Mouse (Mus musculus) layer of hippocampus, adult 8-10 months (tissue): ENCODE data around the gene Bnipl. TPM values are rescaled to one million over a fixed set of nuclear protein-coding genes. Genes with fewer than 3 reads are reported as not detected.
"Not testable (repeated sequence)": the region's sequence is repeated elsewhere in the genome, so short reads cannot be mapped to it uniquely, and the experiment has no call there.

Source experiments
- DNase-seq, 2 experiments: peaks; one replicate each; pipeline ENCODE4 v3.0.0; 2022; ENCODE audit warnings: low spot score in 2 of 2
- total RNA-seq, 4 experiments: library from RNA; stranded (reverse); gene quantifications; 2 replicates each; pipeline ENCODE4 v1.2.4; 2022

Gene Bnipl
- total RNA-seq, 4 experiments from 2014 or later: 0.43 to 0.95 (median 0.63) TPM; not detected in 1

DNA sequence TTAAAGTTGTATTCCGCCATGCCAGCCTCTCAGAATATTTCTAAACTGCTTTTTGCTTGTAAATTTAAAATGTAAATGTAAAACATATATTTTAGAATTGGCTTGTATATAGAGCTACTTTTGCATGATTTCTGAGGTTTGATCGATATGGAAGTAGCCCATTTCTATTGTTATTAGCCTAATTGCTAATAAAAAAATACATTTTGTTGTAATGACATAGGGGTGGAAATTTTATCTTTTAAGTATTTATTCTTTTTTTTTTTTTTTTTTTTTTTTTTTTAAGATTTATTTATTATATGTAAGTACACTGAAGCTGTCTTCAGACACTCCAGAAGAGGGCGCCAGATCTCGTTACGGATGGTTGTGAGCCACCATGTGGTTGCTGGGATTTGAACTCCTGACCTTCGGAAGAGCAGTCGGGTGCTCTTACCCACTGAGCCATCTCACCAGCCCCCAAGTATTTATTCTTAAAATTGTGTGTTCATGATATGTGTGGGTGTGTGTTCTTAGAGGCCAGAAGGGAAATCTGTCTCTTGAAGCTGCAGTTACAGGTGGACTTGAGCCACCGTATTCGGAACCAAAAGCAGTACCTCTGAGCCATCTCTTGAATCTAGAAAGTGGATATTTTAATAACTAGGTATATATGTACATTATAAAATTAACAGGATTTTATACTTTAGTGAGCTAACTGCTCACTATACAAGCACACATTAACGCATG is 37.9 kb downstream of the Bnipl start:
- DNase-seq: not testable (repeated sequence)

DNA sequence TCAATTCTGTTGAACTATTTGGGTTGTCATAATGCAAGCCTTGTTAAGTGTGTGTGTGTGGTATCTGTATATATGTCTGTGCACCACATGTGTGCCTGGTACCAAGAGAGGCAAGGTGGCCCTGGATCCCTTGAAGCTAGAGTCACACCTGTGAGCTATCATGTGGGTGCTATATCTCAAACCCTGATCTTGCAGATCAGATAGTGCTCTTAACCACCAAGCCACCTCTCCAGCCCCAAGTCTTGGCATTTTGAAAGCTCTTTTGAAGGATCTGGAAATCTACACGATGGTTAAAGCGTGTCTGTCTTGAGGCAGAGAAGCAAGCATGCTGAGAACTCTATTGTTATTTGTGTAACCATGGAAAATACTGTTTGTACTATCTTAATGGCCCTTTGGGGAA is 40.4 kb downstream of the Bnipl start:
- no peak for DNase-seq

DNA sequence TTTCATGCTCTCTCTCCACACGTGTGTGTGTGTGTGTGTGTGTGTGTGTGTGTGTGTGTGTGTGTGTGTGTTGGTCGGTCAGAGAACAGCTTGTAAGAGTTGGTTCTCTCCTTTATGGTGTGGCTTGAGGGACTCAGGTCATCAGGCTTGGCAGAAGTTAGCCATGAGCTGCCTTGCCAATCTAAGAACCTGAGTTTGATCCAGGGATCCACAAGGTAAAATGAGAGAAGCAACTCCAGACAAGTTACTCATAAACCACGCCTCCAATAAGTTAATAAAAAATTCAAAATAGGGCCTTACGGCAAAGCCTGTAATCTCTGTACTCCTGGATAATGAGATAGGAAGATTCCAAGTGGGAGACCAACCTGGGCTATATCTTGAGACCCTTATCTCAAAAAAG is 42.7 kb downstream of the Bnipl start:
- no peak for DNase-seq

DNA sequence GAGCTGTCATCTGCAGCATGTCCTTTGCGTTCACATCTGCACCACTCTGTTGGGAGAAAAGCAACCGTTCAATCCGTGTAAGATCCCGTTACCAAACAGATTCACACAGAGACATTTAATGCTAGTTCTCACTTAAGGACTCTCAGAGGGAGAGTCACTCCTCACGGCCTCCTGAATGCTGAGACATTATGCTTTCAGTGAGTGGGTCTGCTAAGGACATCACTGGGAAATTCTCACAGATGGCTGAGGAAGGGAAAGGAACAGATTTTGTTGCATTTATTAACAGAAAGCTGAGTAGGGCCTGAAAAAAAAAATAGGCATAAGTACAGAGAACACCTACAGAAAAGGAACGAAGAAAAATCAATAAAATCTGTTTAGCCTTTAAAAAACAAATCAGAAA is 47.1 kb downstream of the Bnipl start:
- peak in 1 of 2 experiments; percentile 29 for DNase-seq

DNA sequence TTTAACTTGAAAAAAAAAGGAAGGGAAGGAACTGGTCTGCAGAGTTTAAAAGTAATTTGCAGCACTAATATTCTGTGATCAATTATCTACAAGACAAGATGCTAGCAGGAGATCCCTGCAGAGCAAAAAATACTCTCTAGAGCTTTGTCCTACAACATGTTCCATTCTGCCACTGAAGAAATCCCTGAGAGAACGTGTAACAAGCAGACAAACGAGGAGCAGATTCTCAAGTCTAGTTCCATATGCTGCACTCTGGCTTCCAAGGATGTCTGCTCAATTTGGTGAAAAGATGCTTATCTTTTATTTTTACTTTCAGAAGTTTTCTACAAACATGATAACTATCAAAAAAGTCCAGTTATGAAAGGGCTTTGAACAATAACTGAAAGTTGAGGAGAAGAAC is 50.4 kb downstream of the Bnipl start:
- no peak for DNase-seq

DNA sequence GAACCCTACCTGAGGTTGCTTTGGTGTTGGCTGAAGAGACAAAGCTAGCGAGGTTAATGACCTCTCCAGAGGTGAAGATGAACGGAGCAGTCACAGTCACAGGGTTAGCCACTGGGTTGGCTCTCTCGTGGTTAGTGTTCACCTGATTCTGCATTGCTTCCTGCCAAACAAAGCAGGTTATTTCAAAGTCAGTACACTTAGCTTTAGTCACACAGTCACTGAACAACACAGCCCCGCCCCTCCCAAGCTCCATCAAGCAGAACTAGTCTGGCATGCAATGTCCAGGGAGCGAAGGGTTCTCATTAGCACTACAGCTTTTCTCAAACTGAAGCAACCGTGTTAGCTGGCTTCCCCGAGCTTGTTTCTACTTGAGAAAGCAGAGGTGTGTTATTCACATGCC is 50.9 kb downstream of the Bnipl start:
- no peak for DNase-seq

DNA sequence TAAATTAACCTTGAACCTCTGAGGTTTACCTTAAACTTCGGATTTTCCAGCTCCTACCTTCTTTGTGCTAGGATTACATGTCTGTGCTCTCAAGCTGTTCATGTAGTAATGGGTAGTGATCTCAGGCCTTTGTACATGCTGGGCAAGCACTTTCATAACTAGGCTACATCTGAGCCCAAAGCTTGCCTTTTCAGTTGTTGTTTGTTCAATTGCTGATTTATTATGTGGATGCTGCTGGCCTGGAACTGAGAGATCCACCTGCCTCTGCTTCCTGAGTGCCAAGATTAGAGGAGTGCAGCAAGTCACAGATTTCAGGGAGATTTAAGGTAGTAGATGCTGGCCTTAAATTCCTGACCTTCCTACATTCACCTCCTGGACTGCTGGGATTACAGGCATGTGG is 51.9 kb downstream of the Bnipl start:
- DNase-seq: no peak

DNA sequence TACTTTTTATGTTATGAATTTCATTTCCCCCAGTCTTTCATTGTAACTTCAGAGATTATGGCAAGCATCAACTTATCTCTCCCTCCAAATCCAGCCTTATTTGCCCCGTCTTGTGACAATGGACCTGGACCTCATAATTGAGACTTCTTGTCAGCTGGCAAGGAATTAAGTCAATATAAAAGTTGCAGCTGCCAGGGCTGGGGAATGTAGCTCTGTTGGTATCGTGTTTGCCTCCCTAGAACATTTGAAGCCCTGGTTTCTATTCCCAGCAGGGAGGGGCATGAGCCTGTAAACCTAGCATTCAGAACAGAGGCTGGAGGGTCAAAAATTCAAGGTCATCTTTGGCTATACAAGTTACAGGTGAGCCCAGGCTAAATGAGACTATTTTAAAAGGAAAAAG is 55.2 kb downstream of the Bnipl start:
- DNase-seq: no peak

DNA sequence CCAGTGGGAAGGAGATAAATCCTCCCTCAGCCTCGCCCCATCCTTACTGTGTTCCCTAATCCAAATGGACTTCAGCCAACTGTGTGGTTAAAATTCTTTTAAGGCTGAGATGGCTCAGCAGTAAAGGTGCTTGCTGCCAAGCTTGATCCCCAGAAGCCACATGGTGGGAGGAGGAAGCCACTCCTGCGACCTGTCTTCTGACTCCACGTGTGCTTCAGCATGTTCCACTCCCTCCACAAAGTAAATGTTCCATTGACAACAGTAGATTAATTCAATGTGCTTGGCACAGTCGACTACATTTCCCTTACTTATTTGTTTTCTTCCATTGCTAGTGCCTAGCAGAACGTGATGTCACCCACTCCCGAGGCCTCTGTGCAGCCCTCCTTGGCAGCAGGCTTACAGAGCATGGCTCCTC is 56.3 kb downstream of the Bnipl start:
- DNase-seq: no peak

Other genes with a start within 250 kb of the Bnipl start
- 10 to 100 TPM; 25.1 to 35.1 (median 30.6) TPM for gene Zfp687, start 235.7 kb downstream of the Bnipl start, total RNA-seq
- 100 to 1,000 TPM; 137 to 166 (median 159) TPM for gene Psmd4, start 208.6 kb downstream of the Bnipl start, total RNA-seq
- gene Pip5k1a, start 144.3 kb downstream of the Bnipl start, total RNA-seq: 10 to 100 TPM; 58.5 to 66.8 (median 64.8) TPM
- 10 to 100 TPM; 36.9 to 45.8 (median 43.4) TPM for gene Vps72, start 140.2 kb downstream of the Bnipl start, total RNA-seq
- gene Tmod4, start 126.7 kb downstream of the Bnipl start, total RNA-seq: under 1 TPM in 2 of 4 experiments, not detected in 2; 0.55 to 0.81 TPM
- gene Scnm1, start 117.2 kb downstream of the Bnipl start, total RNA-seq: 10 to 100 TPM; 51.4 to 57.8 (median 54.9) TPM
- 10 to 100 TPM; 12.5 to 17.7 (median 13.4) TPM for gene Lysmd1, start 117.1 kb downstream of the Bnipl start, total RNA-seq
- gene Tnfaip8l2, start 108.8 kb downstream of the Bnipl start, total RNA-seq: 10 to 100 TPM in 1 of 4 experiments, 1 to 10 TPM in 3; 1.7 to 11.1 (median 5.4) TPM
- gene Sema6c, start 90.7 kb downstream of the Bnipl start, total RNA-seq: 10 to 100 TPM; 27.1 to 36.4 (median 30.9) TPM
- gene Gabpb2, start 33.3 kb downstream of the Bnipl start, total RNA-seq: 10 to 100 TPM; 15.7 to 18.0 (median 17.5) TPM
- gene Cdc42se1, start 22.5 kb downstream of the Bnipl start, total RNA-seq: 10 to 100 TPM; 72.9 to 79.5 (median 77.2) TPM
- 100 to 1,000 TPM; 265 to 305 (median 277) TPM for gene Mllt11, start 19.0 kb downstream of the Bnipl start, total RNA-seq
- gene Gm128, start 9.6 kb downstream of the Bnipl start, total RNA-seq: under 1 TPM in 3 of 4 experiments, not detected in 1; 0.25 to 0.45 (median 0.41) TPM
- gene Mindy1, start 30.2 kb upstream of the Bnipl start, total RNA-seq: 10 to 100 TPM; 20.7 to 28.4 (median 23.9) TPM
- gene Prune1, start 30.9 kb upstream of the Bnipl start, total RNA-seq: 10 to 100 TPM; 19.2 to 22.4 (median 21.0) TPM
- gene Anxa9, start 56.0 kb upstream of the Bnipl start, total RNA-seq: 1 to 10 TPM in 2 of 4 experiments, under 1 TPM in 2; 0.85 to 1.4 (median 1.2) TPM
- gene Cers2, start 63.6 kb upstream of the Bnipl start, total RNA-seq: 10 to 100 TPM; 49.1 to 65.7 (median 61.2) TPM
- gene Setdb1, start 106.0 kb upstream of the Bnipl start, total RNA-seq: 10 to 100 TPM; 33.8 to 45.9 (median 41.6) TPM
- not detected for gene 4930558C23Rik, start 151.6 kb upstream of the Bnipl start, total RNA-seq
- gene Arnt, start 183.2 kb upstream of the Bnipl start, total RNA-seq: 10 to 100 TPM; 35.5 to 53.5 (median 44.7) TPM
- 1 to 10 TPM; 1.9 to 3.2 (median 2.8) TPM for gene Ctsk, start 248.1 kb upstream of the Bnipl start, total RNA-seq